Mouse (Mus musculus): ENCODE results near the gene Kif1bp.
"Not testable (repeated sequence)": the region's sequence is repeated elsewhere in the genome, so short reads cannot be mapped to it uniquely, and the experiment has no call there.

Kif1bp gene

GRCm38 (mm10) chr10:62578338-62579100 is at the start of gene Kif1bp:
Gene Kif1bp (minus strand): TSS chr10:62578457.
- DNase-seq (ENCODE audit: low read depth, low spot score), result peak; percentile 94

- no peak for DNase-seq (ENCODE audit: low read depth, low spot score)
Measured at GRCm38 (mm10) chr10:62604161-62604560, 25.9 kb upstream of the Kif1bp start.

GRCm38 (mm10) chr10:62603233-62604030 is 25.2 kb upstream of the Kif1bp start:
- no peak for DNase-seq (ENCODE audit: low read depth, low spot score)

GRCm38 (mm10) chr10:62602177-62603040 is 24.2 kb upstream of the Kif1bp start, which contains the start of gene Ddx21:
Gene Ddx21 (minus strand): TSS chr10:62602281.
- peak; percentile 80 for DNase-seq (ENCODE audit: low read depth, low spot score)

- DNase-seq (ENCODE audit: low read depth, low spot score), result no peak
Measured at GRCm38 (mm10) chr10:62601833-62602176, 23.5 kb upstream of the Kif1bp start.

GRCm38 (mm10) chr10:62601053-62601791 is 23.0 kb upstream of the Kif1bp start:
- no peak for DNase-seq (ENCODE audit: low read depth, low spot score)

- no peak for DNase-seq (ENCODE audit: low read depth, low spot score)
Measured at GRCm38 (mm10) chr10:62600056-62600455, 21.8 kb upstream of the Kif1bp start.

- DNase-seq (ENCODE audit: low read depth, low spot score), result not testable (repeated sequence)
Measured at GRCm38 (mm10) chr10:62599311-62599710, 21.1 kb upstream of the Kif1bp start.

GRCm38 (mm10) chr10:62592496-62592895 is 14.2 kb upstream of the Kif1bp start:
- no peak for DNase-seq (ENCODE audit: low read depth, low spot score)

GRCm38 (mm10) chr10:62590200-62590599 is 11.9 kb upstream of the Kif1bp start:
- DNase-seq (ENCODE audit: low read depth, low spot score), result peak; percentile 77

- no peak for DNase-seq (ENCODE audit: low read depth, low spot score)
Measured at GRCm38 (mm10) chr10:62588616-62589015, 10.4 kb upstream of the Kif1bp start.

GRCm38 (mm10) chr10:62583245-62583644 is 5.0 kb upstream of the Kif1bp start:
- no peak for DNase-seq (ENCODE audit: low read depth, low spot score)

GRCm38 (mm10) chr10:62582701-62583100 is 4.4 kb upstream of the Kif1bp start:
- DNase-seq (ENCODE audit: low read depth, low spot score), result no peak

- no peak for DNase-seq (ENCODE audit: low read depth, low spot score)
Measured at GRCm38 (mm10) chr10:62582263-62582662, 4.0 kb upstream of the Kif1bp start.

GRCm38 (mm10) chr10:62579129-62579528 is 872 bp upstream of the Kif1bp start:
- not testable (repeated sequence) for DNase-seq (ENCODE audit: low read depth, low spot score)

GRCm38 (mm10) chr10:62577673-62578337 is 452 bp downstream of the Kif1bp start:
- peak; percentile 24 for DNase-seq (ENCODE audit: low read depth, low spot score)

GRCm38 (mm10) chr10:62575001-62575400 is 3.3 kb downstream of the Kif1bp start:
- no peak for DNase-seq (ENCODE audit: low read depth, low spot score)

GRCm38 (mm10) chr10:62570126-62570871 is 8.0 kb downstream of the Kif1bp start:
- no peak for DNase-seq (ENCODE audit: low read depth, low spot score)

GRCm38 (mm10) chr10:62568861-62569260 is 9.4 kb downstream of the Kif1bp start:
- DNase-seq (ENCODE audit: low read depth, low spot score), result no peak

- DNase-seq (ENCODE audit: low read depth, low spot score), result peak; percentile 42
Measured at GRCm38 (mm10) chr10:62557736-62558135, 20.5 kb downstream of the Kif1bp start.
